Mouse (Mus musculus): ENCODE results near the gene Ephb2. TPM values are rescaled to one million over a fixed set of nuclear protein-coding genes. Genes with fewer than 3 reads are reported as not detected.

The Ephb2 gene
- polyA plus RNA-seq, 1 experiment from 2014 or later = 2.3 TPM

GRCm38 (mm10) chr4:136804343-136804742, 31.4 kb downstream of the Ephb2 start:
- no peak overlapping the region for H3K27ac ChIP-seq (replicated peaks)
- H3K36me3 ChIP-seq (ENCODE audit: control insufficient read depth, insufficient read depth, low read length) = no peaks in the 10 kb centered on the region
- TF ChIP-seq CTCF (IDR thresholded peaks at IDR 0.05; ENCODE audit: low read depth) = no peak
- TF ChIP-seq EP300 (optimal IDR thresholded peaks at IDR 0.05) = no peak
- no peaks in the 10 kb centered on the region for H3K27me3 ChIP-seq (ENCODE audit: control insufficient read depth, insufficient read depth, low read length)
- H3K4me3 ChIP-seq (ENCODE audit: low read depth, low read length) = no peak overlapping the region
- H3K9ac ChIP-seq (ENCODE audit: low read length) = no peak overlapping the region; the same call in 1 of the 2 replicates
- H3K4me1 ChIP-seq (replicated peaks; ENCODE audit: control insufficient read depth, insufficient read depth) = 0 out of 2 replicates have a peak, but pooled peaks cover 2% of the 10 kb centered on the region
- no peak for ATAC-seq (ENCODE audit: low FRiP score, low TSS enrichment)
- no peak for DNase-seq (ENCODE audit: low spot score)
- WGBS = 76% methylated on average over 6 of the region's 6 CpGs
- H3K4me2 ChIP-seq (replicated peaks; ENCODE audit: low read depth) = no peak overlapping the region
- H3K9me3 ChIP-seq (ENCODE audit: control insufficient read depth, low read length) = no peaks in the 10 kb centered on the region

- Histone ChIP-seq H3K27ac (replicated peaks) (peak overlapping the region; percentile 53), H3K36me3 (ENCODE audit: control insufficient read depth, insufficient read depth, low read length) (no peaks in the 10 kb centered on the region), H3K27me3 (ENCODE audit: control insufficient read depth, insufficient read depth, low read length) (no peaks in the 10 kb centered on the region), H3K4me2 (replicated peaks; ENCODE audit: low read depth) (no peak overlapping the region), H3K9me3 (ENCODE audit: control insufficient read depth, low read length) (no peaks in the 10 kb centered on the region), H3K4me1 (replicated peaks; ENCODE audit: control insufficient read depth, insufficient read depth) (0 out of 2 replicates have a peak, but pooled peaks cover 2% of the 10 kb centered on the region), H3K4me3 (ENCODE audit: low read depth, low read length) (no peak overlapping the region), H3K9ac (ENCODE audit: low read length) (no peak overlapping the region)
- ATAC-seq (ENCODE audit: low FRiP score, low TSS enrichment) (peak; percentile 89), DNase-seq (ENCODE audit: low spot score) (peak; percentile 84)
- TF ChIP-seq EP300 (optimal IDR thresholded peaks at IDR 0.05) (no peak), CTCF (IDR thresholded peaks at IDR 0.05; ENCODE audit: low read depth) (no peak)
- WGBS = 27% methylated on average over 11 of the region's 12 CpGs
Measured at GRCm38 (mm10) chr4:136802446-136802845, 33.3 kb downstream of the Ephb2 start.

GRCm38 (mm10) chr4:136801944-136802343, 33.8 kb downstream of the Ephb2 start:
- Histone ChIP-seq H3K4me3 (ENCODE audit: low read depth, low read length) (no peak overlapping the region), H3K27me3 (ENCODE audit: control insufficient read depth, insufficient read depth, low read length) (no peaks in the 10 kb centered on the region), H3K4me1 (replicated peaks; ENCODE audit: control insufficient read depth, insufficient read depth) (0 out of 2 replicates have a peak, but pooled peaks cover 2% of the 10 kb centered on the region), H3K4me2 (replicated peaks; ENCODE audit: low read depth) (no peak overlapping the region), H3K27ac (replicated peaks) (peak overlapping the region; percentile 53), H3K36me3 (ENCODE audit: control insufficient read depth, insufficient read depth, low read length) (no peaks in the 10 kb centered on the region), H3K9ac (ENCODE audit: low read length) (no peak overlapping the region), H3K9me3 (ENCODE audit: control insufficient read depth, low read length) (no peaks in the 10 kb centered on the region)
- DNase-seq (ENCODE audit: low spot score) (no peak), ATAC-seq (ENCODE audit: low FRiP score, low TSS enrichment) (peak; percentile 68)
- WGBS = 68% methylated on average over 5 of the region's 5 CpGs
- TF ChIP-seq EP300 (optimal IDR thresholded peaks at IDR 0.05) = no peak
- no peak for TF ChIP-seq CTCF (IDR thresholded peaks at IDR 0.05; ENCODE audit: low read depth)

- Histone ChIP-seq H3K27ac (replicated peaks) (peak overlapping the region; percentile 53; the same call in 1 of the 2 replicates), H3K9me3 (ENCODE audit: control insufficient read depth, low read length) (no peaks in the 10 kb centered on the region), H3K27me3 (ENCODE audit: control insufficient read depth, insufficient read depth, low read length) (no peaks in the 10 kb centered on the region), H3K4me1 (replicated peaks; ENCODE audit: control insufficient read depth, insufficient read depth) (0 out of 2 replicates have a peak, but pooled peaks cover 2% of the 10 kb centered on the region), H3K4me2 (replicated peaks; ENCODE audit: low read depth) (no peak overlapping the region), H3K36me3 (ENCODE audit: control insufficient read depth, insufficient read depth, low read length) (no peaks in the 10 kb centered on the region), H3K4me3 (ENCODE audit: low read depth, low read length) (no peak overlapping the region), H3K9ac (ENCODE audit: low read length) (no peak overlapping the region)
- ATAC-seq (ENCODE audit: low FRiP score, low TSS enrichment) (peak; percentile 48), DNase-seq (ENCODE audit: low spot score) (peak; percentile 43)
- no peak for TF ChIP-seq EP300 (optimal IDR thresholded peaks at IDR 0.05)
- no peak for TF ChIP-seq CTCF (IDR thresholded peaks at IDR 0.05; ENCODE audit: low read depth)
- 75% methylated on average over 8 of the region's 8 CpGs for WGBS
Measured at GRCm38 (mm10) chr4:136801463-136801862, 34.3 kb downstream of the Ephb2 start.

- TF ChIP-seq EP300 (optimal IDR thresholded peaks at IDR 0.05) (no peak), CTCF (IDR thresholded peaks at IDR 0.05; ENCODE audit: low read depth) (peak; percentile 23; the same call in 1 of the 2 replicates)
- Histone ChIP-seq H3K4me1 (replicated peaks; ENCODE audit: control insufficient read depth, insufficient read depth) (0 out of 2 replicates have a peak, but pooled peaks cover 2% of the 10 kb centered on the region), H3K36me3 (ENCODE audit: control insufficient read depth, insufficient read depth, low read length) (no peaks in the 10 kb centered on the region), H3K27ac (replicated peaks) (no peak overlapping the region), H3K27me3 (ENCODE audit: control insufficient read depth, insufficient read depth, low read length) (no peaks in the 10 kb centered on the region), H3K4me2 (replicated peaks; ENCODE audit: low read depth) (no peak overlapping the region), H3K9ac (ENCODE audit: low read length) (no peak overlapping the region), H3K4me3 (ENCODE audit: low read depth, low read length) (no peak overlapping the region), H3K9me3 (ENCODE audit: control insufficient read depth, low read length) (no peaks in the 10 kb centered on the region)
- ATAC-seq (ENCODE audit: low FRiP score, low TSS enrichment) = no peak
- DNase-seq (ENCODE audit: low spot score) = no peak
- WGBS = 51% methylated on average over 14 of the region's 14 CpGs
Measured at GRCm38 (mm10) chr4:136800366-136800765, 35.4 kb downstream of the Ephb2 start.

- no peaks in the 10 kb centered on the region for H3K9me3 ChIP-seq (ENCODE audit: control insufficient read depth, low read length)
- WGBS = 43% methylated on average over 23 of the region's 23 CpGs
- no peaks in the 10 kb centered on the region for H3K27me3 ChIP-seq (ENCODE audit: control insufficient read depth, insufficient read depth, low read length)
- H3K36me3 ChIP-seq (ENCODE audit: control insufficient read depth, insufficient read depth, low read length) = no peaks in the 10 kb centered on the region
- no peak overlapping the region for H3K4me3 ChIP-seq (ENCODE audit: low read depth, low read length)
- no peak overlapping the region for H3K27ac ChIP-seq (replicated peaks)
- TF ChIP-seq EP300 (optimal IDR thresholded peaks at IDR 0.05) (no peak), CTCF (IDR thresholded peaks at IDR 0.05; ENCODE audit: low read depth) (no peak)
- no peak overlapping the region; the same call in 1 of the 2 replicates for H3K9ac ChIP-seq (ENCODE audit: low read length)
- ATAC-seq (ENCODE audit: low FRiP score, low TSS enrichment) = no peak
- no peak overlapping the region for H3K4me2 ChIP-seq (replicated peaks; ENCODE audit: low read depth)
- DNase-seq (ENCODE audit: low spot score) = no peak
- H3K4me1 ChIP-seq (replicated peaks; ENCODE audit: control insufficient read depth, insufficient read depth) = no peaks in the 10 kb centered on the region
Measured at GRCm38 (mm10) chr4:136797677-136798569, 37.9 kb downstream of the Ephb2 start.
